Mouse (Mus musculus): ENCODE results near the gene Drd2. TPM values are rescaled to one million over a fixed set of nuclear protein-coding genes. Genes with fewer than 3 reads are reported as not detected.

The Drd2 gene
- polyA plus RNA-seq, 2 experiments: 0.05 TPM; not detected in 1

- no peak overlapping the region for H3K9ac ChIP-seq (ENCODE audit: low read depth, low read length, severe bottlenecking)
- H3K4me2 ChIP-seq (replicated peaks; ENCODE audit: low read depth, low read length, severe bottlenecking): no peak overlapping the region
- DNase-seq (ENCODE audit: low spot score) (no peak), ATAC-seq (ENCODE audit: low FRiP score, low read depth) (no peak)
- no peak overlapping the region for H3K4me3 ChIP-seq (replicated peaks; ENCODE audit: low read length)
- 66% methylated on average over 3 of the region's 3 CpGs for WGBS
- TF ChIP-seq POLR2A (IDR thresholded peaks at IDR 0.05; ENCODE audit: borderline replicate concordance, extremely low read depth, insufficient read depth, insufficient read length): no peak
- H3K36me3 ChIP-seq (ENCODE audit: control insufficient read depth, insufficient read depth, low read length): no peaks in the 10 kb centered on the region
- H3K9me3 ChIP-seq (ENCODE audit: control insufficient read depth, low read length): no peaks in the 10 kb centered on the region
- no peaks in the 10 kb centered on the region for H3K27me3 ChIP-seq (ENCODE audit: control insufficient read depth, insufficient read depth, low read length)
- H3K4me1 ChIP-seq (ENCODE audit: control insufficient read depth, insufficient read depth, low read length): no peaks in the 10 kb centered on the region
- H3K27ac ChIP-seq (replicated peaks; ENCODE audit: low read depth, low read length): no peak overlapping the region
These were observed 110.1 kb downstream of the Drd2 start for GRCm38 (mm10) chr9:49450491-49450890.

GRCm38 (mm10) chr9:49452396-49452795, 112.0 kb downstream of the Drd2 start:
- Histone ChIP-seq H3K27ac (replicated peaks; ENCODE audit: low read depth, low read length) (no peak overlapping the region), H3K4me1 (ENCODE audit: control insufficient read depth, insufficient read depth, low read length) (no peaks in the 10 kb centered on the region), H3K4me2 (replicated peaks; ENCODE audit: low read depth, low read length, severe bottlenecking) (no peak overlapping the region), H3K9me3 (ENCODE audit: control insufficient read depth, low read length) (no peaks in the 10 kb centered on the region), H3K4me3 (replicated peaks; ENCODE audit: low read length) (no peak overlapping the region), H3K27me3 (ENCODE audit: control insufficient read depth, insufficient read depth, low read length) (no peaks in the 10 kb centered on the region), H3K36me3 (ENCODE audit: control insufficient read depth, insufficient read depth, low read length) (no peaks in the 10 kb centered on the region), H3K9ac (ENCODE audit: low read depth, low read length, severe bottlenecking) (no peak overlapping the region)
- ATAC-seq (ENCODE audit: low FRiP score, low read depth) (no peak), DNase-seq (ENCODE audit: low spot score) (no peak)
- WGBS: 100% methylated on average over 1 of the region's 1 CpGs
- no peak for TF ChIP-seq POLR2A (IDR thresholded peaks at IDR 0.05; ENCODE audit: borderline replicate concordance, extremely low read depth, insufficient read depth, insufficient read length)

GRCm38 (mm10) chr9:49456136-49456535, 115.7 kb downstream of the Drd2 start:
- 85% methylated on average over 3 of the region's 3 CpGs for WGBS
- ATAC-seq (ENCODE audit: low FRiP score, low read depth): no peak
- no peaks in the 10 kb centered on the region for H3K27me3 ChIP-seq (ENCODE audit: control insufficient read depth, insufficient read depth, low read length)

More at GRCm38 (mm10) chr9:49456136-49456535, 115.7 kb downstream of the Drd2 start:
- H3K4me1 ChIP-seq (ENCODE audit: control insufficient read depth, insufficient read depth, low read length): no peaks in the 10 kb centered on the region
- no peak overlapping the region for H3K4me2 ChIP-seq (replicated peaks; ENCODE audit: low read depth, low read length, severe bottlenecking)
- no peak for DNase-seq (ENCODE audit: low spot score)
- no peaks in the 10 kb centered on the region for H3K36me3 ChIP-seq (ENCODE audit: control insufficient read depth, insufficient read depth, low read length)
- H3K4me3 ChIP-seq (replicated peaks; ENCODE audit: low read length): no peak overlapping the region
- H3K9me3 ChIP-seq (ENCODE audit: control insufficient read depth, low read length): no peaks in the 10 kb centered on the region
- no peak overlapping the region for H3K9ac ChIP-seq (ENCODE audit: low read depth, low read length, severe bottlenecking)
- no peak overlapping the region for H3K27ac ChIP-seq (replicated peaks; ENCODE audit: low read depth, low read length)
- no peak for TF ChIP-seq POLR2A (IDR thresholded peaks at IDR 0.05; ENCODE audit: borderline replicate concordance, extremely low read depth, insufficient read depth, insufficient read length)

Other genes with a start within 250 kb of the Drd2 start
- gene Gm4894, start 90.1 kb upstream of the Drd2 start, polyA plus RNA-seq (2012; rRNA removed): not detected in 2 replicates
- not detected in 2 replicates for gene Gm4894, start 90.1 kb upstream of the Drd2 start, polyA plus RNA-seq (2014; fragmentation: Nextera tagmentation; extraction: Ambion mirVana)
- gene Ankk1, start 86.4 kb downstream of the Drd2 start, polyA plus RNA-seq (2012; rRNA removed): 0.03 TPM in 1 of 2 replicates, not detected in the other
- gene Ankk1, start 86.4 kb downstream of the Drd2 start, polyA plus RNA-seq (2014; fragmentation: Nextera tagmentation; extraction: Ambion mirVana): not detected in 2 replicates
- 1.8 and 2.3 TPM in 2 replicates for gene Ttc12, start 145.6 kb downstream of the Drd2 start, polyA plus RNA-seq (2012; rRNA removed)
- gene Ttc12, start 145.6 kb downstream of the Drd2 start, polyA plus RNA-seq (2014; fragmentation: Nextera tagmentation; extraction: Ambion mirVana): 1.0 and 1.7 TPM in 2 replicates